Mouse (Mus musculus): ENCODE data around the gene Gm21721. TPM values are rescaled to one million over a fixed set of nuclear protein-coding genes. Genes with fewer than 3 reads are reported as not detected.

Gene Gm21721
- not detected for polyA plus RNA-seq (2017; shearing (Covaris generic))

DNA sequence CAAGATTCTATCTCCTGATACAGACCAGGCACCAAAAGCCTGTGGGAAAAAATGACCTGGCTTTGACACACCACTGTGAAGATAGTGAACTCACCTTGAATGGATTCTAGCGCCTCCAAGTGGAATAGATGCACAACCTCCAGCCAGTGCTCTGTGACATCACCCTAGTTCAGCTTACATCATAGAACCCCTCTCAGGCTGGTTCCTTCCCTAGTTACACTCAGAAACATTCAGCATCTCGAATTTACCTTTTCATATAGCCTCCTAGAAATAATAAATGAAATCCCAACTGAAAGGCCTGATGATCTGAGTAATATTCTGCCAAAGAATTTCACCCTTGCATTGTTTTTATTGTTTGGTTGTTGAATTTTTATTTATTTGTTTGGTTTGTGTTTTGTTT is at the start of gene Gm21721:
Gene Gm21721, minus strand, starts transcription at position 101 of the 400 bp plus-strand sequence.

Other genes starting within 250 kb of the Gm21721 start
- not detected for gene Gm21292, start 68.3 kb downstream of the Gm21721 start, polyA plus RNA-seq (2017; shearing (Covaris generic))
- not detected for gene Gm21812, start 145.0 kb upstream of the Gm21721 start, polyA plus RNA-seq (2017; shearing (Covaris generic))
- gene Gm21874, start 214.0 kb upstream of the Gm21721 start, polyA plus RNA-seq (2017; shearing (Covaris generic)), result not detected

Measured in effector memory CD4-positive, alpha-beta T cell, adult 5 months (primary cell).